28 mouse cellular contexts compared by ENCODE assay signal in the genomic region with DNA sequence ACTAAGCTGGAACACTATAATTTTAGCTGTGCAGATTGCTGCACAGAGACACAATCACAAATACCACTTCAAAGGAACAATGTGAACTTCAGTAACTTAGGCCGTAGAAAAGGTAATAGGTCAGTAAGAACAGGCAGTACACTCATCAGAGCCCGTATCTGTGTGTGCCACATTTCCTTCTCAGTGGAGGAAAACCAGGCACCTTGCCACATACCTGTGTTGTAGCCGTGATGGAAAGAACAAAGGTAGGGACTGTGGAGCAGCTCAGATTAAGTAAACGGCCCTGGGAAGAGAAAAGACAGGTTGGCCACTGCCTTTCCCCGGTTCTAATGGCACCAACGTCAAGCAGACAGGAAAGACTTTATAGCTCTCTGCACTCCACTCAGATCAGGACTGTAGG. TPM values are rescaled to one million over a fixed set of nuclear protein-coding genes. Genes with fewer than 3 reads are reported as not detected.
DNase-seq lines count a peak whose midpoint lies in the region; ATAC-seq lines count a peak whose summit lies in the region.
"Had no signal": no experiment of that assay in that cellular context is flagged by ENCODE, and none has a peak within 500 bp of the region (broad histone marks: within the 10 kb centered on the region; RNA-seq: fewer than 3 reads in every experiment).

No protein-coding gene starts in this region.

- H3K4me2 ChIP-seq in kidney, embryonic 16.5 days (replicated peaks; ENCODE audit: low read depth, low read length) = no peak overlapping the region
- H3K4me2 ChIP-seq: embryonic facial prominence, embryonic 12.5 days; forebrain, embryonic 13.5 days had no signal

- no peaks in the 10 kb centered on the region for H3K27me3 ChIP-seq in kidney, embryonic 16.5 days (ENCODE audit: insufficient read depth, low read length)
- H3K27me3 ChIP-seq: CH12.LX; embryonic facial prominence, embryonic 12.5 days; forebrain, embryonic 13.5 days; Patski had no signal

- no peaks in the 10 kb centered on the region for H3K4me1 ChIP-seq in kidney, embryonic 16.5 days (ENCODE audit: insufficient read depth, low read length)
- H3K4me1 ChIP-seq: embryonic facial prominence, embryonic 10.5 days; embryonic facial prominence, embryonic 12.5 days; forebrain, embryonic 13.5 days had no signal

- peaks cover 82% of the 10 kb centered on the region for H3K36me3 ChIP-seq in kidney, embryonic 16.5 days (ENCODE audit: insufficient read depth, low read length)

- 0 out of 2 replicates have a peak, but pooled peaks have one; percentile 2 for ATAC-seq in frontal cortex, adult (ENCODE audit: low TSS enrichment)
- no peak for ATAC-seq in kidney, embryonic 16.5 days (ENCODE audit: low FRiP score, low TSS enrichment)
- ATAC-seq: activated CD4-positive, CD25-positive, alpha-beta regulatory T cell, adult 4 months; CD4-positive, CD25-positive, alpha-beta regulatory T cell, adult 4 months; forebrain, embryonic 13.5 days; Patski had no signal

- no peak overlapping the region for H3K9ac ChIP-seq in kidney, embryonic 16.5 days (replicated peaks; ENCODE audit: low read length)
- H3K9ac ChIP-seq: embryonic facial prominence, embryonic 12.5 days; forebrain, embryonic 13.5 days had no signal

- DNase-seq in frontal cortex, postnatal 36 days (ENCODE audit: low spot score in 2 of 2) = no peak
- DNase-seq in kidney, adult 11 months = peak; percentile 52
- no peak for DNase-seq in kidney, postnatal 4 days
- DNase-seq in kidney, adult 8-10 months = peak; percentile 52 to 62
- DNase-seq in kidney, postnatal 25 days = no peak
- peak; percentile 52 to 65 for DNase-seq in kidney, postnatal 36 days
- DNase-seq: adrenal gland, adult 8-10 months; adrenal gland, postnatal 14 days; adrenal gland, postnatal 36 days; B cell, adult 2 months; cerebellum, adult 11-12 months; cerebellum, adult 2 months; cerebellum, adult 9-10 months; cerebellum, postnatal 10 days; cerebellum, postnatal 25 days had no signal

- H3K9me3 ChIP-seq in kidney, embryonic 16.5 days (ENCODE audit: low read length) = no peaks in the 10 kb centered on the region
- H3K9me3 ChIP-seq: embryonic facial prominence, embryonic 10.5 days; embryonic facial prominence, embryonic 12.5 days; forebrain, embryonic 13.5 days; G1E had no signal

- 76% methylated on average over 6 of the region's 6 CpGs for WGBS in kidney, embryonic 16.5 days

- H3K27ac ChIP-seq in kidney, embryonic 16.5 days (ENCODE audit: low read length) = no peak overlapping the region
- H3K27ac ChIP-seq: embryonic facial prominence, embryonic 10.5 days; embryonic facial prominence, embryonic 12.5 days; forebrain, embryonic 13.5 days had no signal

- no peak overlapping the region for H3K4me3 ChIP-seq in kidney, embryonic 16.5 days (ENCODE audit: low read length)
- H3K4me3 ChIP-seq: embryonic facial prominence, embryonic 10.5 days; embryonic facial prominence, embryonic 12.5 days; forebrain, embryonic 13.5 days had no signal

RNA-seq across cellular contexts. Expression of a gene that starts 28.9 kb away (rescaled TPM):
- 95.7 and 96.1 TPM in 2 replicates for polyA plus RNA-seq in kidney, embryonic 16.5 days (2015; fragmentation: Nextera tagmentation; extraction: Ambion mirVana)

RNA-seq across cellular contexts. Expression of a gene that starts 35.9 kb away (rescaled TPM):
- 46.8 and 46.9 TPM in 2 replicates for polyA plus RNA-seq in kidney, embryonic 16.5 days (2015; fragmentation: Nextera tagmentation; extraction: Ambion mirVana)

RNA-seq across cellular contexts. Expression of a gene that starts 36.3 kb away (rescaled TPM):
- polyA plus RNA-seq in kidney, embryonic 16.5 days (2015; fragmentation: Nextera tagmentation; extraction: Ambion mirVana) = not detected in 2 replicates
- polyA plus RNA-seq: activated CD4-positive, CD25-positive, alpha-beta regulatory T cell, adult 4 months; CD4-positive, CD25-positive, alpha-beta regulatory T cell, adult 4 months; cerebellum, adult 2 months; cortical plate, adult 2 months; embryonic facial prominence, embryonic 10.5 days; embryonic facial prominence, embryonic 12.5 days; embryonic facial prominence, embryonic 14.5 days; forebrain, embryonic 11.5 days; forebrain, embryonic 13.5 days; G1E; Patski had no signal

Comparison
In these comparisons a context has a peak if more than half of its experiments do, and no peak if none do; other contexts are left out.
1. DNase-seq: peak in kidney, adult 11 months (single experiment), kidney, adult 8-10 months (2 of 2) and kidney, postnatal 36 days (2 of 2); none in frontal cortex, postnatal 36 days (0 of 2), kidney, postnatal 4 days (0 of 2) and kidney, postnatal 25 days (0 of 2).